Mouse (Mus musculus): ENCODE results near the gene Flcn. TPM values are rescaled to one million over a fixed set of nuclear protein-coding genes. Genes with fewer than 3 reads are reported as not detected.
A peak's percentile ranks its signal among the peaks of the same experiment; 100 is the strongest.
"Not testable (repeated sequence)": the region's sequence is repeated elsewhere in the genome, so short reads cannot be mapped to it uniquely, and the experiment has no call there.

The Flcn gene
- 32.6 and 36.9 TPM in 2 replicates for polyA plus RNA-seq (2015; fragmentation: Nextera tagmentation; extraction: Ambion mirVana)

- H3K9ac ChIP-seq, result peak within 1 kb of the TSS; percentile 97
- H3K27ac ChIP-seq, result peak within 1 kb of the TSS; percentile 99
- WGBS, result under 1% methylated on average over 52 of the region's 52 CpGs
- H3K27me3 ChIP-seq, result no peaks in the 10 kb centered on the region
- H3K9me3 ChIP-seq (replicated peaks), result no peaks in the 10 kb centered on the region
- peak within 1 kb of the TSS; percentile 79 for H3K4me3 ChIP-seq
- H3K36me3 ChIP-seq, result peaks cover 22% of the 10 kb centered on the region; the same call in 1 of the 2 replicates
- peak; percentile 90 for ATAC-seq (replicated peaks; ENCODE audit: insufficient number of reproducible peaks, insufficient read depth, low FRiP score, low read depth)
- H3K4me2 ChIP-seq, result peak within 1 kb of the TSS; percentile 75
- H3K4me1 ChIP-seq (replicated peaks), result peaks cover 16% of the 10 kb centered on the region
Measured at GRCm38 (mm10) chr11:59809670-59810474, at the start of gene Flcn. Flcn (minus strand) TSS chr11:59810016.

- H3K36me3 ChIP-seq, result peaks cover 4% of the 10 kb centered on the region; the same call in 1 of the 2 replicates
- WGBS, result 60% methylated on average over 3 of the region's 3 CpGs
- no peak overlapping the region for H3K9ac ChIP-seq
- H3K9me3 ChIP-seq (replicated peaks), result no peaks in the 10 kb centered on the region
- peaks cover 10% of the 10 kb centered on the region for H3K4me1 ChIP-seq (replicated peaks)
- no peak for ATAC-seq (replicated peaks; ENCODE audit: insufficient number of reproducible peaks, insufficient read depth, low FRiP score, low read depth)
- H3K4me3 ChIP-seq, result no peak overlapping the region
- no peak overlapping the region for H3K27ac ChIP-seq
- H3K27me3 ChIP-seq, result no peaks in the 10 kb centered on the region
- H3K4me2 ChIP-seq, result no peak overlapping the region
Measured at GRCm38 (mm10) chr11:59852865-59853264, 43.0 kb upstream of the Flcn start.

- Histone ChIP-seq H3K4me3 (peak overlapping the region; percentile 92), H3K4me2 (peak overlapping the region; percentile 78), H3K9ac (peak overlapping the region; percentile 89), H3K4me1 (replicated peaks) (peaks cover 13% of the 10 kb centered on the region), H3K27ac (peak overlapping the region; percentile 95), H3K27me3 (no peaks in the 10 kb centered on the region), H3K9me3 (replicated peaks) (no peaks in the 10 kb centered on the region), H3K36me3 (no peaks in the 10 kb centered on the region)
- WGBS, result under 1% methylated on average over 68 of the region's 69 CpGs
- peak; percentile 84 for ATAC-seq (replicated peaks; ENCODE audit: insufficient number of reproducible peaks, insufficient read depth, low FRiP score, low read depth)
Measured at GRCm38 (mm10) chr11:59847891-59848884, 38.4 kb upstream of the Flcn start.

- H3K27me3 ChIP-seq, result no peaks in the 10 kb centered on the region
- H3K27ac ChIP-seq, result no peak overlapping the region
- H3K4me1 ChIP-seq (replicated peaks), result peaks cover 13% of the 10 kb centered on the region
- peak overlapping the region; percentile 92; the same call in 1 of the 2 replicates for H3K4me3 ChIP-seq
- H3K4me2 ChIP-seq, result peak overlapping the region; percentile 78
- ATAC-seq (replicated peaks; ENCODE audit: insufficient number of reproducible peaks, insufficient read depth, low FRiP score, low read depth), result no peak
- no peaks in the 10 kb centered on the region for H3K9me3 ChIP-seq (replicated peaks)
- 20% methylated on average over 2 of the region's 2 CpGs for WGBS
- no peaks in the 10 kb centered on the region for H3K36me3 ChIP-seq
- H3K9ac ChIP-seq, result no peak overlapping the region
Measured at GRCm38 (mm10) chr11:59847131-59847530, 37.3 kb upstream of the Flcn start.

GRCm38 (mm10) chr11:59846311-59846710, 36.5 kb upstream of the Flcn start:
- H3K4me1 ChIP-seq (replicated peaks), result peaks cover 13% of the 10 kb centered on the region
- no peaks in the 10 kb centered on the region for H3K27me3 ChIP-seq
- no peak overlapping the region for H3K27ac ChIP-seq
- H3K9me3 ChIP-seq (replicated peaks), result no peaks in the 10 kb centered on the region
- no peak for ATAC-seq (replicated peaks; ENCODE audit: insufficient number of reproducible peaks, insufficient read depth, low FRiP score, low read depth)
- WGBS, result 94% methylated on average over 11 of the region's 11 CpGs
- no peaks in the 10 kb centered on the region for H3K36me3 ChIP-seq
- no peak overlapping the region for H3K4me2 ChIP-seq
- no peak overlapping the region for H3K9ac ChIP-seq
- no peak overlapping the region for H3K4me3 ChIP-seq

- ATAC-seq (replicated peaks; ENCODE audit: insufficient number of reproducible peaks, insufficient read depth, low FRiP score, low read depth), result peak; percentile 96
- Histone ChIP-seq H3K4me1 (replicated peaks) (peaks cover 22% of the 10 kb centered on the region), H3K27ac (peak within 1 kb of the TSS; percentile 97), H3K27me3 (no peaks in the 10 kb centered on the region), H3K9ac (peak within 1 kb of the TSS; percentile 88), H3K9me3 (replicated peaks) (no peaks in the 10 kb centered on the region), H3K4me3 (peak within 1 kb of the TSS; percentile 80), H3K4me2 (peak within 1 kb of the TSS; percentile 68), H3K36me3 (peaks cover 25% of the 10 kb centered on the region)
- under 1% methylated on average over 39 of the region's 43 CpGs for WGBS
Measured at GRCm38 (mm10) chr11:59839459-59840126, 29.8 kb upstream of the Flcn start, which contains the start of gene Cops3. Cops3 (minus strand) TSS chr11:59839838.

GRCm38 (mm10) chr11:59839008-59839458, 29.2 kb upstream of the Flcn start, which contains the start of gene Nt5m:
Nt5m (plus strand) TSS chr11:59839447.
- no peaks in the 10 kb centered on the region for H3K27me3 ChIP-seq
- H3K36me3 ChIP-seq, result peaks cover 26% of the 10 kb centered on the region
- peaks cover 22% of the 10 kb centered on the region for H3K4me1 ChIP-seq (replicated peaks)
- H3K9me3 ChIP-seq (replicated peaks), result no peaks in the 10 kb centered on the region
- WGBS, result 0% methylated on average over 23 of the region's 24 CpGs
- H3K27ac ChIP-seq, result peak within 1 kb of the TSS; percentile 97
- H3K4me2 ChIP-seq, result peak within 1 kb of the TSS; percentile 68
- peak within 1 kb of the TSS; percentile 88 for H3K9ac ChIP-seq
- peak; percentile 98 for ATAC-seq (replicated peaks; ENCODE audit: insufficient number of reproducible peaks, insufficient read depth, low FRiP score, low read depth)
- H3K4me3 ChIP-seq, result peak within 1 kb of the TSS; percentile 80

GRCm38 (mm10) chr11:59838426-59838825, 28.6 kb upstream of the Flcn start:
- 56% methylated on average over 4 of the region's 4 CpGs for WGBS
- peak overlapping the region; percentile 88 for H3K9ac ChIP-seq

GRCm38 (mm10) chr11:59837789-59838188, 28.0 kb upstream of the Flcn start:
- not testable (repeated sequence) for H3K9ac ChIP-seq; H3K4me3 ChIP-seq; H3K9me3 ChIP-seq (replicated peaks); H3K27ac ChIP-seq; H3K27me3 ChIP-seq; ATAC-seq (replicated peaks; ENCODE audit: insufficient number of reproducible peaks, insufficient read depth, low FRiP score, low read depth)
- H3K4me2 ChIP-seq, result peak overlapping the region; percentile 68
- peaks cover 22% of the 10 kb centered on the region for H3K4me1 ChIP-seq (replicated peaks)
- WGBS, result no CpG with 5 or more reads among the region's 1 CpGs
- H3K36me3 ChIP-seq, result peaks cover 31% of the 10 kb centered on the region

More at GRCm38 (mm10) chr11:59838426-59838825, 28.6 kb upstream of the Flcn start:
- Histone ChIP-seq H3K27me3 (no peaks in the 10 kb centered on the region), H3K9me3 (replicated peaks) (no peaks in the 10 kb centered on the region), H3K36me3 (peaks cover 26% of the 10 kb centered on the region), H3K4me2 (peak overlapping the region; percentile 68), H3K4me1 (replicated peaks) (peaks cover 22% of the 10 kb centered on the region), H3K27ac (no peak overlapping the region), H3K4me3 (peak overlapping the region; percentile 80)
- ATAC-seq (replicated peaks; ENCODE audit: insufficient number of reproducible peaks, insufficient read depth, low FRiP score, low read depth), result no peak

GRCm38 (mm10) chr11:59821625-59822024, 11.8 kb upstream of the Flcn start:
- Histone ChIP-seq H3K27me3 (no peaks in the 10 kb centered on the region), H3K4me2 (no peak overlapping the region), H3K27ac (no peak overlapping the region), H3K36me3 (peaks cover 97% of the 10 kb centered on the region), H3K9me3 (replicated peaks) (no peaks in the 10 kb centered on the region), H3K9ac (no peak overlapping the region), H3K4me1 (replicated peaks) (no peaks in the 10 kb centered on the region), H3K4me3 (no peak overlapping the region)
- WGBS, result 86% methylated on average over 3 of the region's 3 CpGs
- no peak for ATAC-seq (replicated peaks; ENCODE audit: insufficient number of reproducible peaks, insufficient read depth, low FRiP score, low read depth)
